Mouse (Mus musculus) urinary bladder, adult 2 months (tissue): ENCODE data around the gene Cog5. TPM values are rescaled to one million over a fixed set of nuclear protein-coding genes. Genes with fewer than 3 reads are reported as not detected.
"Not testable (repeated sequence)": the region's sequence is repeated elsewhere in the genome, so short reads cannot be mapped to it uniquely, and the experiment has no call there.

ENCODE experiments used
- DNase-seq: peaks from one replicate; pipeline ENCODE4 v3.0.0; 2022; ENCODE audit warnings: low spot score
- polyA plus RNA-seq: library from polyadenylated mRNA; depleted of rRNA; stranded (reverse); fragments of >200 nt; gene quantifications from 2 replicates; pipeline ENCODE4 v1.2.3, GENCODE M21; 2012; rRNA removed

The Cog5 gene
- 29.6 and 30.7 TPM in 2 replicates for polyA plus RNA-seq

- peak; percentile 99 for DNase-seq
These were observed at the start of gene Cog5, which contains the start of gene Dus4l for GRCm38 (mm10) chr12:31654197-31654964. TSS of gene Cog5 (plus strand) at chr12:31654869. TSS of gene Dus4l (minus strand) at chr12:31654826.

- no peak for DNase-seq
These were observed 49.8 kb upstream of the Cog5 start for GRCm38 (mm10) chr12:31604894-31605293.

- DNase-seq = no peak
These were observed 46.5 kb upstream of the Cog5 start for GRCm38 (mm10) chr12:31608138-31608537.

- no peak for DNase-seq
These were observed 41.3 kb upstream of the Cog5 start for GRCm38 (mm10) chr12:31613353-31613752.

- DNase-seq = no peak
These were observed 34.6 kb upstream of the Cog5 start for GRCm38 (mm10) chr12:31620106-31620505.

GRCm38 (mm10) chr12:31625016-31625415, 29.7 kb upstream of the Cog5 start:
- DNase-seq = no peak

GRCm38 (mm10) chr12:31628396-31628795, 26.3 kb upstream of the Cog5 start:
- DNase-seq = not testable (repeated sequence)

GRCm38 (mm10) chr12:31633970-31634342, 20.7 kb upstream of the Cog5 start:
- DNase-seq = peak; percentile 21

GRCm38 (mm10) chr12:31634343-31635239, 20.1 kb upstream of the Cog5 start, which contains the start of gene Bcap29:
TSS of gene Bcap29 (minus strand) at chr12:31634658.
- DNase-seq = peak; percentile 69

GRCm38 (mm10) chr12:31635240-31635607, 19.4 kb upstream of the Cog5 start:
- DNase-seq = no peak

- DNase-seq = no peak
These were observed 1.1 kb upstream of the Cog5 start for GRCm38 (mm10) chr12:31653611-31654010.

- no peak for DNase-seq
These were observed 352 bp downstream of the Cog5 start for GRCm38 (mm10) chr12:31654965-31655477.

- DNase-seq = no peak
These were observed 2.2 kb downstream of the Cog5 start for GRCm38 (mm10) chr12:31656841-31657240.

- no peak for DNase-seq
These were observed 11.3 kb downstream of the Cog5 start for GRCm38 (mm10) chr12:31665999-31666398.

- DNase-seq = no peak
These were observed 12.5 kb downstream of the Cog5 start for GRCm38 (mm10) chr12:31667187-31667586.

- DNase-seq = no peak
These were observed 32.0 kb downstream of the Cog5 start for GRCm38 (mm10) chr12:31686679-31687078.

GRCm38 (mm10) chr12:31693278-31693677, 38.6 kb downstream of the Cog5 start:
- no peak for DNase-seq

GRCm38 (mm10) chr12:31700623-31701347, 46.1 kb downstream of the Cog5 start:
- no peak for DNase-seq

GRCm38 (mm10) chr12:31701411-31701810, 46.7 kb downstream of the Cog5 start:
- no peak for DNase-seq

- no peak for DNase-seq
These were observed 49.2 kb downstream of the Cog5 start for GRCm38 (mm10) chr12:31703904-31704303.

- no peak for DNase-seq
These were observed 51.5 kb downstream of the Cog5 start for GRCm38 (mm10) chr12:31706168-31706567.

GRCm38 (mm10) chr12:31707531-31707930, 52.9 kb downstream of the Cog5 start:
- no peak for DNase-seq
